Mouse (Mus musculus) lung, postnatal 4 days (tissue): ENCODE data around the gene Axin2.
A peak's percentile ranks its signal among the peaks of the same experiment; 100 is the strongest.

Source experiments
- DNase-seq, 2 experiments: peaks; one replicate each; pipeline ENCODE4 v3.0.0; 2021

Gene Axin2

GRCm38 (mm10) chr11:108980530-108980929 is 60.4 kb downstream of the Axin2 start:
- peak; percentile 77 to 88 for DNase-seq

GRCm38 (mm10) chr11:108981012-108981411 is 60.9 kb downstream of the Axin2 start:
- no peak for DNase-seq

- no peak for DNase-seq
Observed at GRCm38 (mm10) chr11:108983409-108984064, 63.4 kb downstream of the Axin2 start.

- DNase-seq = no peak
Observed at GRCm38 (mm10) chr11:108984711-108985419, 64.7 kb downstream of the Axin2 start.

- no peak for DNase-seq
Observed at GRCm38 (mm10) chr11:108985836-108986235, 65.7 kb downstream of the Axin2 start.

- no peak for DNase-seq
Observed at GRCm38 (mm10) chr11:108987226-108987625, 67.1 kb downstream of the Axin2 start.

- no peak for DNase-seq
Observed at GRCm38 (mm10) chr11:108987705-108988104, 67.6 kb downstream of the Axin2 start.

GRCm38 (mm10) chr11:108988258-108988657 is 68.1 kb downstream of the Axin2 start:
- DNase-seq = no peak

- DNase-seq = no peak
Observed at GRCm38 (mm10) chr11:108989940-108990339, 69.8 kb downstream of the Axin2 start.

- no peak for DNase-seq
Observed at GRCm38 (mm10) chr11:108993414-108993813, 73.3 kb downstream of the Axin2 start.

- DNase-seq = no peak
Observed at GRCm38 (mm10) chr11:108995196-108995989, 75.2 kb downstream of the Axin2 start.

- DNase-seq = no peak
Observed at GRCm38 (mm10) chr11:108995990-108996533, 75.9 kb downstream of the Axin2 start.

GRCm38 (mm10) chr11:108997816-108998215 is 77.7 kb downstream of the Axin2 start:
- peak; percentile 16 to 60 for DNase-seq
